Mouse (Mus musculus): ENCODE results near the gene Abcf3.

GRCm38 (mm10) chr16:20540438-20540837 lies 7.9 kb upstream of the Abcf3 start:
- no peak for TF ChIP-seq POLR2A (IDR thresholded peaks at IDR 0.05; ENCODE audit: low read depth, low read length)
- no peak for TF ChIP-seq ZMIZ1 (IDR thresholded peaks at IDR 0.05; ENCODE audit: low read depth, low read length)
- TF ChIP-seq POLR2AphosphoS2 (IDR thresholded peaks at IDR 0.05; ENCODE audit: low read depth, low read length) = no peak
- TF ChIP-seq MYC (IDR thresholded peaks at IDR 0.05; ENCODE audit: low read depth, low read length) = no peak
- no peak for TF ChIP-seq NELFE (IDR thresholded peaks at IDR 0.05; ENCODE audit: low read depth, low read length)
- TF ChIP-seq RAD21 (IDR thresholded peaks at IDR 0.05; ENCODE audit: low read depth, low read length) = no peak
- TF ChIP-seq SMC3 (IDR thresholded peaks at IDR 0.05; ENCODE audit: low read depth, low read length) = no peak
